ENCODE assay signal across 8 mouse cellular contexts in genomic region chr17:45958094-45958881, GRCm38 (mm10).
DNase-seq lines count a peak whose midpoint lies in the region; ATAC-seq and TF ChIP-seq lines count a peak whose summit lies in the region.
"Had no signal": no experiment of that assay in that cellular context is flagged by ENCODE, and none has a peak within 500 bp of the region (broad histone marks: within the 10 kb centered on the region; RNA-seq: fewer than 3 reads in every experiment).

No protein-coding gene starts in this region.

- H3K4me2 ChIP-seq in embryonic facial prominence, embryonic 12.5 days (replicated peaks), result no peak overlapping the region
- no peak overlapping the region for H3K4me2 ChIP-seq in liver, embryonic 16.5 days (ENCODE audit: low read depth, low read length)
- H3K4me2 ChIP-seq: embryonic facial prominence, embryonic 15.5 days had no signal

- peak; percentile 6 to 14 for DNase-seq in urinary bladder, adult 18-20 months (ENCODE audit: low spot score in 2 of 2)
- DNase-seq in urinary bladder, postnatal 10 days (ENCODE audit: low spot score), result no peak
- no peak for DNase-seq in ovary, postnatal 36 days (ENCODE audit: low spot score)
- DNase-seq in cerebellum, adult 2 months, result no peak
- DNase-seq in spleen, adult 12 weeks (ENCODE audit: low spot score), result no peak

- no peak for TF ChIP-seq CTCF in cerebellum, adult 2 months (IDR thresholded peaks at IDR 0.05; ENCODE audit: borderline replicate concordance, insufficient read depth, low read depth, low read length)

- TF ChIP-seq POLR2A in cerebellum, adult 2 months (IDR thresholded peaks at IDR 0.05; ENCODE audit: borderline replicate concordance, insufficient read depth, low read length), result no peak

- no peak overlapping the region for H3K4me3 ChIP-seq in embryonic facial prominence, embryonic 12.5 days
- no peak overlapping the region for H3K4me3 ChIP-seq in liver, embryonic 16.5 days (ENCODE audit: low read depth, low read length)
- H3K4me3 ChIP-seq in cerebellum, adult 2 months (replicated peaks; ENCODE audit: insufficient read depth, low read depth, low read length), result no peak overlapping the region
- H3K4me3 ChIP-seq: embryonic facial prominence, embryonic 15.5 days had no signal

- H3K4me1 ChIP-seq in embryonic facial prominence, embryonic 12.5 days, result peaks cover 13% of the 10 kb centered on the region; the same call in 1 of the 2 replicates
- no peaks in the 10 kb centered on the region; the same call in 1 of the 2 replicates for H3K4me1 ChIP-seq in liver, embryonic 16.5 days (ENCODE audit: control insufficient read depth, low read depth, low read length)
- H3K4me1 ChIP-seq in cerebellum, adult 2 months (ENCODE audit: control insufficient read depth, insufficient read depth, low read length), result no peaks in the 10 kb centered on the region; the same call in 1 of the 2 replicates

- H3K9ac ChIP-seq in embryonic facial prominence, embryonic 12.5 days, result no peak overlapping the region
- H3K9ac ChIP-seq in liver, embryonic 16.5 days (ENCODE audit: low read depth, low read length), result no peak overlapping the region
- H3K9ac ChIP-seq: embryonic facial prominence, embryonic 15.5 days had no signal

- no peaks in the 10 kb centered on the region for H3K9me3 ChIP-seq in embryonic facial prominence, embryonic 12.5 days
- no peaks in the 10 kb centered on the region for H3K9me3 ChIP-seq in liver, embryonic 16.5 days (replicated peaks; ENCODE audit: control insufficient read depth, low read length)
- H3K9me3 ChIP-seq: embryonic facial prominence, embryonic 15.5 days had no signal

- ATAC-seq in embryonic facial prominence, embryonic 12.5 days (ENCODE audit: insufficient number of reproducible peaks, insufficient read depth, low FRiP score, low TSS enrichment), result 0 out of 2 replicates have a peak, but pooled peaks have one; percentile 15
- peak; percentile 84 for ATAC-seq in liver, embryonic 16.5 days (ENCODE audit: low read depth)

- 79% methylated on average over 7 of the region's 7 CpGs for WGBS in embryonic facial prominence, embryonic 12.5 days
- 37% methylated on average over 7 of the region's 7 CpGs for WGBS in liver, embryonic 16.5 days (ENCODE audit: insufficient replicate concordance)
- WGBS in cerebellum, adult 2 months, result 73% methylated on average over 7 of the region's 7 CpGs

- H3K36me3 ChIP-seq in embryonic facial prominence, embryonic 12.5 days, result no peaks in the 10 kb centered on the region
- no peaks in the 10 kb centered on the region for H3K36me3 ChIP-seq in liver, embryonic 16.5 days (ENCODE audit: control insufficient read depth, insufficient read depth)
- H3K36me3 ChIP-seq: embryonic facial prominence, embryonic 15.5 days had no signal

- no peak overlapping the region for H3K27ac ChIP-seq in embryonic facial prominence, embryonic 12.5 days
- 0 out of 2 replicates have a peak overlapping the region, but pooled peaks have one; percentile 43 for H3K27ac ChIP-seq in liver, embryonic 16.5 days (ENCODE audit: low read length)
- no peak overlapping the region for H3K27ac ChIP-seq in cerebellum, adult 2 months (ENCODE audit: insufficient read depth, low read length)
- H3K27ac ChIP-seq: embryonic facial prominence, embryonic 15.5 days had no signal

- no peaks in the 10 kb centered on the region for H3K27me3 ChIP-seq in embryonic facial prominence, embryonic 12.5 days
- H3K27me3 ChIP-seq in liver, embryonic 16.5 days (ENCODE audit: control insufficient read depth, insufficient read depth, low read depth, low read length), result no peaks in the 10 kb centered on the region
- no peaks in the 10 kb centered on the region; the same call in 1 of the 2 replicates for H3K27me3 ChIP-seq in cerebellum, adult 2 months (ENCODE audit: control insufficient read depth, insufficient read depth, low read length)
- H3K27me3 ChIP-seq: embryonic facial prominence, embryonic 15.5 days had no signal

Comparison
In these comparisons a context has a peak if more than half of its experiments do, and no peak if none do; other contexts are left out.
1. DNase-seq: peak in urinary bladder, adult 18-20 months (2 of 2); none in urinary bladder, postnatal 10 days (single experiment), ovary, postnatal 36 days (single experiment), cerebellum, adult 2 months (0 of 2) and spleen, adult 12 weeks (single experiment).